Comparison of ENCODE assay signal across 12 mouse cellular contexts in the genomic region with DNA sequence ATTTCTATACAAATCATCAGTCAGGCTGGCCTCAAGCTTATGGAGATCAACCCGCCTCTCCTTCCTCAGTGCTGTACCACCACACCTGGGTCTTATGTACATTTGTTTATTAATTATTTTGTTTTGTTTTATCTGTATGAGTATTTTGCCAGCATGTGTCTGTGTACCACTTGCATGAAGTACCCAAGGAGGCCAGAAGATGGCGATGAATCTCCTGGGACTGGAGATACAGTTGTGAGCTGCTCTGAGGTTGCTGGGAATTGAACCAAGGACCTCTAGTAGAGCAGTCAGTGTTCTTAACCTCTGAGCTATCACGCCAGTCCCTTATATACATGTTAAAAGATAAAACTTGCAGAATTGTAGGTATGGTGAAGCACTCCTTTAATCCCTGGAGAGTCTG. TPM values are rescaled to one million over a fixed set of nuclear protein-coding genes. Genes with fewer than 3 reads are reported as not detected.
DNase-seq lines count a peak whose midpoint lies in the region; ATAC-seq and TF ChIP-seq lines count a peak whose summit lies in the region.
"Had no signal": no experiment of that assay in that cellular context is flagged by ENCODE, and none has a peak within 500 bp of the region (broad histone marks: within the 10 kb centered on the region; RNA-seq: fewer than 3 reads in every experiment).

No protein-coding gene starts in this region.

- no peaks in the 10 kb centered on the region for H3K27me3 ChIP-seq in lung, embryonic 14.5 days (ENCODE audit: insufficient read depth, low read length)
- H3K27me3 ChIP-seq in midbrain, embryonic 14.5 days (ENCODE audit: control insufficient read depth, insufficient read depth, low read length), result no peaks in the 10 kb centered on the region

- WGBS in lung, embryonic 14.5 days, result 57% methylated on average over 3 of the region's 3 CpGs
- 46% methylated on average over 3 of the region's 3 CpGs for WGBS in midbrain, embryonic 14.5 days

- no peak overlapping the region for H3K9ac ChIP-seq in lung, embryonic 14.5 days
- no peak overlapping the region for H3K9ac ChIP-seq in midbrain, embryonic 14.5 days (replicated peaks; ENCODE audit: low read length)

- ATAC-seq in lung, embryonic 14.5 days (ENCODE audit: insufficient read depth), result no peak
- no peak for ATAC-seq in midbrain, embryonic 14.5 days (ENCODE audit: low FRiP score, low TSS enrichment)

- no peak overlapping the region for H3K4me2 ChIP-seq in lung, embryonic 14.5 days
- H3K4me2 ChIP-seq in midbrain, embryonic 14.5 days (ENCODE audit: low read length), result no peak overlapping the region

- H3K9me3 ChIP-seq in lung, embryonic 14.5 days (ENCODE audit: low read depth, low read length), result no peaks in the 10 kb centered on the region
- no peaks in the 10 kb centered on the region for H3K9me3 ChIP-seq in midbrain, embryonic 14.5 days (ENCODE audit: control insufficient read depth, low read length)

- TF ChIP-seq POLR2A in brain, embryonic 14.5 days (IDR thresholded peaks at IDR 0.05; ENCODE audit: borderline replicate concordance, extremely low read depth, insufficient read depth, insufficient read length, poor library complexity, severe bottlenecking), result no peak

- peak; percentile 49 for DNase-seq in embryo, embryonic 10.5 days (ENCODE audit: low spot score)
- DNase-seq in embryo, embryonic 11 days, result no peak
- DNase-seq in lung, embryonic 14.5 days, result peak; percentile 43
- no peak for DNase-seq in lung, postnatal 14 days
- no peak for DNase-seq in brain, embryonic 14.5 days (ENCODE audit: low read depth)
- peak; percentile 44 for DNase-seq in thymus, postnatal 0 days (ENCODE audit: low spot score)
- DNase-seq in gastrocnemius, adult 8-10 months (ENCODE audit: low spot score in 2 of 2), result no peak
- DNase-seq in midbrain, embryonic 14.5 days, result no peak
- DNase-seq: heart, adult 11 months had no signal

- no peak overlapping the region for H3K4me3 ChIP-seq in lung, embryonic 14.5 days (ENCODE audit: low read depth, low read length)
- H3K4me3 ChIP-seq in midbrain, embryonic 14.5 days (replicated peaks; ENCODE audit: low read depth, low read length), result no peak overlapping the region

- peak; percentile 59 for TF ChIP-seq CTCF in lung, embryonic 14.5 days (IDR thresholded peaks at IDR 0.05; ENCODE audit: low read depth)
- peak; percentile 40; the same call in 1 of the 2 replicates for TF ChIP-seq CTCF in brain, embryonic 14.5 days (IDR thresholded peaks at IDR 0.05; ENCODE audit: borderline replicate concordance, extremely low read depth, insufficient read depth, insufficient read length)

- no peak overlapping the region for H3K27ac ChIP-seq in lung, embryonic 14.5 days (ENCODE audit: low read depth)
- H3K27ac ChIP-seq in midbrain, embryonic 14.5 days (replicated peaks; ENCODE audit: low read depth, low read length), result no peak overlapping the region

- H3K36me3 ChIP-seq in lung, embryonic 14.5 days (ENCODE audit: insufficient read depth), result no peaks in the 10 kb centered on the region
- no peaks in the 10 kb centered on the region for H3K36me3 ChIP-seq in midbrain, embryonic 14.5 days (ENCODE audit: control insufficient read depth, insufficient read depth, low read length)

- H3K4me1 ChIP-seq in lung, embryonic 14.5 days (ENCODE audit: insufficient read depth), result peaks cover 7% of the 10 kb centered on the region; the same call in 1 of the 2 replicates
- H3K4me1 ChIP-seq in midbrain, embryonic 14.5 days (ENCODE audit: control insufficient read depth, insufficient read depth, low read length), result no peaks in the 10 kb centered on the region

RNA-seq across cellular contexts. Expression of a gene that starts 10.0 kb away (rescaled TPM):
- polyA plus RNA-seq in lung, embryonic 14.5 days (2014; fragmentation: Nextera tagmentation; extraction: Ambion mirVana), result 34.9 and 36.9 TPM in 2 replicates
- polyA plus RNA-seq in brain, embryonic 14.5 days (2012; rRNA removed), result 3.4 and 7.5 TPM in 2 replicates
- polyA plus RNA-seq in thymus, postnatal 0 days (2015; fragmentation: Nextera tagmentation; extraction: Ambion mirVana), result 2.3 and 3.7 TPM in 2 replicates
- total RNA-seq in gastrocnemius, adult 8-10 months (2022), result 1 to 10 TPM; 2.9 to 4.7 (median 3.2) TPM
- polyA plus RNA-seq in midbrain, embryonic 14.5 days (2014; fragmentation: Nextera tagmentation; extraction: Ambion mirVana), result 3.0 and 7.3 TPM in 2 replicates
- total RNA-seq: ES-E14 had no signal

RNA-seq across cellular contexts. Expression of a gene that starts 22.0 kb away (rescaled TPM):
- polyA plus RNA-seq in lung, embryonic 14.5 days (2014; fragmentation: Nextera tagmentation; extraction: Ambion mirVana), result 0.20 TPM in 1 of 2 replicates, not detected in the other
- 0.22 TPM in 1 of 2 replicates, not detected in the other for polyA plus RNA-seq in brain, embryonic 14.5 days (2012; rRNA removed)
- not detected in 2 replicates for polyA plus RNA-seq in thymus, postnatal 0 days (2015; fragmentation: Nextera tagmentation; extraction: Ambion mirVana)
- total RNA-seq in gastrocnemius, adult 8-10 months (2022), result 10 to 100 TPM; 41.9 to 58.6 (median 47.2) TPM
- polyA plus RNA-seq in midbrain, embryonic 14.5 days (2014; fragmentation: Nextera tagmentation; extraction: Ambion mirVana), result not detected in 2 replicates
- total RNA-seq: ES-E14 had no signal
- polyA plus RNA-seq: intestine, embryonic 14.5 days; neural tube, embryonic 14.5 days had no signal

RNA-seq across cellular contexts. Expression of a gene that starts 38.8 kb away (rescaled TPM):
- 46.1 and 50.0 TPM in 2 replicates for polyA plus RNA-seq in lung, embryonic 14.5 days (2014; fragmentation: Nextera tagmentation; extraction: Ambion mirVana)
- polyA plus RNA-seq in brain, embryonic 14.5 days (2012; rRNA removed), result 79.9 and 85.0 TPM in 2 replicates
- 26.1 and 26.4 TPM in 2 replicates for polyA plus RNA-seq in thymus, postnatal 0 days (2015; fragmentation: Nextera tagmentation; extraction: Ambion mirVana)
- total RNA-seq in gastrocnemius, adult 8-10 months (2022), result 100 to 1,000 TPM; 325 to 385 (median 343) TPM
- polyA plus RNA-seq in midbrain, embryonic 14.5 days (2014; fragmentation: Nextera tagmentation; extraction: Ambion mirVana), result 31.3 and 33.6 TPM in 2 replicates

RNA-seq across cellular contexts. Expression of a gene that starts 40.3 kb away (rescaled TPM):
- polyA plus RNA-seq in lung, embryonic 14.5 days (2014; fragmentation: Nextera tagmentation; extraction: Ambion mirVana), result 0.23 and 0.37 TPM in 2 replicates
- 12.2 and 16.5 TPM in 2 replicates for polyA plus RNA-seq in brain, embryonic 14.5 days (2012; rRNA removed)
- polyA plus RNA-seq in thymus, postnatal 0 days (2015; fragmentation: Nextera tagmentation; extraction: Ambion mirVana), result 0.30 and 0.41 TPM in 2 replicates
- total RNA-seq in gastrocnemius, adult 8-10 months (2022), result under 1 TPM in 1 of 4 experiments, not detected in 3; 0.36 TPM
- 35.4 and 43.3 TPM in 2 replicates for polyA plus RNA-seq in midbrain, embryonic 14.5 days (2014; fragmentation: Nextera tagmentation; extraction: Ambion mirVana)

Comparison
In these comparisons a context has a peak if more than half of its experiments do, and no peak if none do; other contexts are left out.
1. DNase-seq: peak in embryo, embryonic 10.5 days (single experiment), lung, embryonic 14.5 days (single experiment) and thymus, postnatal 0 days (single experiment); none in embryo, embryonic 11 days (single experiment), lung, postnatal 14 days (single experiment), brain, embryonic 14.5 days (single experiment), gastrocnemius, adult 8-10 months (0 of 2) and midbrain, embryonic 14.5 days (single experiment).